Mouse (Mus musculus) lung, postnatal 25 days (tissue): ENCODE results near the gene Tssk1.

ENCODE experiments used
- DNase-seq: peaks from one replicate; pipeline ENCODE4 v3.0.0; 2022; ENCODE audit warnings: low spot score

Tssk1 gene

GRCm38 (mm10) chr16:17945081-17945831 is 51.2 kb downstream of the Tssk1 start:
- DNase-seq: peak; percentile 54
